Mouse (Mus musculus): ENCODE measurements around the gene Dnah5.

The Dnah5 gene

GRCm38 (mm10) chr15:28203111-28204075, at the start of gene Dnah5:
TSS of gene Dnah5 (plus strand) at chr15:28203752.
- DNase-seq (ENCODE audit: low spot score) = no peak

- peak; percentile 75 for DNase-seq (ENCODE audit: low spot score)
Observed at GRCm38 (mm10) chr15:28154822-28155501, 48.6 kb upstream of the Dnah5 start.

- peak; percentile 66 for DNase-seq (ENCODE audit: low spot score)
Observed at GRCm38 (mm10) chr15:28158771-28159489, 44.6 kb upstream of the Dnah5 start.

- DNase-seq (ENCODE audit: low spot score) = no peak
Observed at GRCm38 (mm10) chr15:28162291-28162690, 41.3 kb upstream of the Dnah5 start.

- no peak for DNase-seq (ENCODE audit: low spot score)
Observed at GRCm38 (mm10) chr15:28165234-28165633, 38.3 kb upstream of the Dnah5 start.

GRCm38 (mm10) chr15:28166090-28166489, 37.5 kb upstream of the Dnah5 start:
- DNase-seq (ENCODE audit: low spot score) = no peak

GRCm38 (mm10) chr15:28178951-28179350, 24.6 kb upstream of the Dnah5 start:
- DNase-seq (ENCODE audit: low spot score) = no peak

GRCm38 (mm10) chr15:28179556-28179955, 24.0 kb upstream of the Dnah5 start:
- DNase-seq (ENCODE audit: low spot score) = no peak

GRCm38 (mm10) chr15:28181862-28182261, 21.7 kb upstream of the Dnah5 start:
- DNase-seq (ENCODE audit: low spot score) = peak; percentile 91

GRCm38 (mm10) chr15:28182567-28182966, 21.0 kb upstream of the Dnah5 start:
- DNase-seq (ENCODE audit: low spot score) = no peak

- DNase-seq (ENCODE audit: low spot score) = peak; percentile 80
Observed at GRCm38 (mm10) chr15:28187472-28188360, 15.8 kb upstream of the Dnah5 start.

GRCm38 (mm10) chr15:28188361-28189011, 15.1 kb upstream of the Dnah5 start:
- DNase-seq (ENCODE audit: low spot score) = no peak

- no peak for DNase-seq (ENCODE audit: low spot score)
Observed at GRCm38 (mm10) chr15:28189668-28190067, 13.9 kb upstream of the Dnah5 start.

- DNase-seq (ENCODE audit: low spot score) = no peak
Observed at GRCm38 (mm10) chr15:28198609-28199008, 4.9 kb upstream of the Dnah5 start.

- no peak for DNase-seq (ENCODE audit: low spot score)
Observed at GRCm38 (mm10) chr15:28204626-28205025, 1.1 kb downstream of the Dnah5 start.

GRCm38 (mm10) chr15:28207545-28207944, 4.0 kb downstream of the Dnah5 start:
- no peak for DNase-seq (ENCODE audit: low spot score)

- DNase-seq (ENCODE audit: low spot score) = no peak
Observed at GRCm38 (mm10) chr15:28213057-28213456, 9.5 kb downstream of the Dnah5 start.

GRCm38 (mm10) chr15:28216358-28216757, 12.8 kb downstream of the Dnah5 start:
- peak; percentile 31 for DNase-seq (ENCODE audit: low spot score)

GRCm38 (mm10) chr15:28227316-28227715, 23.8 kb downstream of the Dnah5 start:
- DNase-seq (ENCODE audit: low spot score) = no peak

- no peak for DNase-seq (ENCODE audit: low spot score)
Observed at GRCm38 (mm10) chr15:28260250-28260649, 56.7 kb downstream of the Dnah5 start.

GRCm38 (mm10) chr15:28299438-28299837, 95.9 kb downstream of the Dnah5 start:
- no peak for DNase-seq (ENCODE audit: low spot score)
